Mouse (Mus musculus) MEL (cell line): ENCODE measurements at regions not wholly inside any gene's neighbourhood (a gene's known extent, or its start where the extent isn't known, plus 50 kb on each side); places are given as distances from the start of the nearest gene placed in this dataset.

Experiments
- CHD2 ChIP-seq: IDR thresholded peaks from 2 replicates; pipeline ENCODE4 v1.6.1; 2011; ENCODE audit warnings: low read length, improper control_type of control experiment
- CTCF ChIP-seq, 3 experiments: IDR thresholded peaks in 2 of 3; conservative IDR thresholded peaks in 1 of 3; 2 replicates each; pipeline ENCODE4 v1.5.1; 2011 to 2012; ENCODE audit warnings: low read length in 3 of 3, low read depth in 2 of 3, mild to moderate bottlenecking in 2 of 3, improper control_type of control experiment in 1 of 3, inconsistent platforms in 1 of 3, mixed read lengths in 1 of 3, moderate library complexity in 1 of 3; ENCODE audit not compliant: control insufficient read depth in 1 of 3, insufficient read depth in 1 of 3, poor library complexity in 1 of 3, severe bottlenecking in 1 of 3
- E2F4 ChIP-seq: IDR thresholded peaks from 2 replicates; pipeline ENCODE4 v1.6.1; 2011; ENCODE audit warnings: low read depth, low read length, improper control_type of control experiment, borderline replicate concordance
- EP300 ChIP-seq, 2 experiments: IDR thresholded peaks; 2 replicates each; pipeline ENCODE4 v1.6.1; 2011; ENCODE audit warnings: improper control_type of control experiment in 2 of 2, low read length in 2 of 2, low read depth in 1 of 2, mild to moderate bottlenecking in 1 of 2
- GATA1 ChIP-seq: IDR thresholded peaks from 2 replicates; pipeline ENCODE4 v1.6.1; 2011; ENCODE audit warnings: low read depth, low read length, improper control_type of control experiment
- HCFC1 ChIP-seq: IDR thresholded peaks from 2 replicates; pipeline ENCODE4 v1.6.1; 2012; ENCODE audit warnings: low read depth, mild to moderate bottlenecking, inconsistent platforms, low read length, improper control_type of control experiment, moderate library complexity
- MEF2A ChIP-seq: IDR thresholded peaks from 2 replicates; pipeline ENCODE4 v1.6.1; 2014; ENCODE audit warnings: low read depth, mild to moderate bottlenecking, inconsistent platforms, low read length, improper control_type of control experiment; ENCODE audit not compliant: poor library complexity, insufficient replicate concordance, severe bottlenecking; ENCODE audit errors: extremely low read depth
- POLR2A ChIP-seq, 2 experiments: IDR thresholded peaks; 2 replicates each; pipeline ENCODE4 v1.6.1; 2011 to 2012; ENCODE audit warnings: low read length in 2 of 2, mild to moderate bottlenecking in 2 of 2, control low read depth in 1 of 2, improper control_type of control experiment in 1 of 2, low read depth in 1 of 2, moderate library complexity in 1 of 2; ENCODE audit not compliant: control insufficient read depth in 1 of 2, insufficient read depth in 1 of 2, poor library complexity in 1 of 2
- POLR2AphosphoS2 ChIP-seq: IDR thresholded peaks from 2 replicates; pipeline ENCODE4 v1.6.1; 2011; ENCODE audit warnings: low read length, improper control_type of control experiment
- TAL1 ChIP-seq: IDR thresholded peaks from 2 replicates; pipeline ENCODE4 v1.6.1; 2012; ENCODE audit warnings: mild to moderate bottlenecking, inconsistent platforms, low read length, moderate library complexity, mixed read lengths
- USF1 ChIP-seq: IDR thresholded peaks from 2 replicates; pipeline ENCODE4 v1.6.1; 2014; ENCODE audit warnings: low read depth, mild to moderate bottlenecking, inconsistent platforms, low read length, improper control_type of control experiment, moderate library complexity
- USF2 ChIP-seq, 2 experiments: IDR thresholded peaks; 2 replicates each; pipeline ENCODE4 v1.6.1; 2011 to 2012; ENCODE audit warnings: improper control_type of control experiment in 2 of 2, low read length in 2 of 2, borderline replicate concordance in 1 of 2, inconsistent platforms in 1 of 2, low read depth in 1 of 2, mild to moderate bottlenecking in 1 of 2; ENCODE audit not compliant: insufficient read depth in 1 of 2
- ZNF384 ChIP-seq: IDR thresholded peaks from 2 replicates; pipeline ENCODE4 v1.6.1; 2012; ENCODE audit warnings: low read depth, mild to moderate bottlenecking, inconsistent platforms, low read length, improper control_type of control experiment

DNA sequence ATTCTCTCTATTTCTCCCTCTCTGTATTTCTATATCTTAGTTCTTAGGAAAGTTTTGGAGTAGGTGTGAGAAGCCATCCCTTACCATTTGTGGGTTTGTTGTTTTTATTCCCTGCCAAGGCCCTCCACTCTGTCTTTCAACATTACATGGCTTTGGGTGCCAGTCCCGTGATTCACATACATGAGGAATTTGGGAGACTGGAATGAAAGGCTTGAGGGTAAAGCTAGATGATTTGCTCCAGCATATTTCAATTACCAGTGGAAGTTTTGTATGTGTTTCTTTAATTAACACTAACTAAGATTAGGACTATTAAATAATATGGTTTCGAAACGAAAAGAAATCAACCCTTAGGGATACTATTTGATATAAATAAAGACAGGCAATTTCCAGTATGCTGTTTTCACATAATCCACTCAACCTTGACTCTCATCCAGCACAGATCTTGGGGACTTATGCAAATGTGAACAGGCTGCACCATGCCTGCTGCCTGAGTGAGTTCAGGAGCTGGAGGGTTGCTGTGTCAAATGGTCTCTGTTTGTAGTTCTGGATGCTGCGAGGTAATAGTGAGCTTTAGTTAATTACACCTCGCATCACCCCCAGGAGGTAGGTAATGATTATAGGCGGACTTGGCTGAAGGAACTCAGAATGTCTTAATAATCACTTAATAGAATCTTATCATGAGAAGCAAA is 62.6 kb upstream of the Ssx2ip start:
- no peak for TF ChIP-seq CTCF (IDR thresholded peaks at IDR 0.05 in 2 of 3, conservative IDR thresholded peaks at IDR 0.05 in 1 of 3; ENCODE audit: control insufficient read depth in 1 of 3, insufficient read depth in 1 of 3, low read depth in 2 of 3, low read length in 3 of 3, poor library complexity in 1 of 3, severe bottlenecking in 1 of 3)
- no peak for TF ChIP-seq POLR2A (IDR thresholded peaks at IDR 0.05; ENCODE audit: control insufficient read depth in 1 of 2, insufficient read depth in 1 of 2, low read depth in 1 of 2, low read length in 2 of 2, poor library complexity in 1 of 2)
- TF ChIP-seq TAL1, result no peak
- no peak for TF ChIP-seq ZNF384
- no peak for TF ChIP-seq MEF2A
- no peak for TF ChIP-seq HCFC1
- TF ChIP-seq GATA1, result no peak
- no peak for TF ChIP-seq POLR2AphosphoS2
- TF ChIP-seq USF1, result no peak
- TF ChIP-seq CHD2, result no peak
- no peak for TF ChIP-seq USF2 (IDR thresholded peaks at IDR 0.05; ENCODE audit: borderline replicate concordance in 1 of 2, insufficient read depth in 1 of 2, low read depth in 1 of 2, low read length in 2 of 2)
- TF ChIP-seq E2F4, result no peak
- TF ChIP-seq EP300 (IDR thresholded peaks at IDR 0.05; ENCODE audit: low read depth in 1 of 2, low read length in 2 of 2), result no peak
